Mouse (Mus musculus) lung, adult 2 months (tissue): ENCODE measurements around the gene Nfix.

Experiments
- CTCF ChIP-seq: fragments of 200-500 bp; IDR thresholded peaks from 2 replicates; pipeline ENCODE4 v1.5.1; 2011; ENCODE audit warnings: mild to moderate bottlenecking, low read length, control low read depth; ENCODE audit not compliant: insufficient read depth
- POLR2A ChIP-seq: fragments of 200-500 bp; IDR thresholded peaks from 2 replicates; pipeline ENCODE4 v1.6.1; 2011; ENCODE audit warnings: low read depth, mild to moderate bottlenecking, control low read depth, low read length, borderline replicate concordance; ENCODE audit errors: extremely low read depth

GRCm38 (mm10) chr8:84706610-84707266, 93.4 kb downstream of the Nfix start:
- TF ChIP-seq CTCF (no peak), POLR2A (no peak)
